Mouse (Mus musculus): ENCODE results near the gene Gm11437.
A peak's percentile ranks its signal among the peaks of the same experiment; 100 is the strongest.

Gm11437 gene

DNA sequence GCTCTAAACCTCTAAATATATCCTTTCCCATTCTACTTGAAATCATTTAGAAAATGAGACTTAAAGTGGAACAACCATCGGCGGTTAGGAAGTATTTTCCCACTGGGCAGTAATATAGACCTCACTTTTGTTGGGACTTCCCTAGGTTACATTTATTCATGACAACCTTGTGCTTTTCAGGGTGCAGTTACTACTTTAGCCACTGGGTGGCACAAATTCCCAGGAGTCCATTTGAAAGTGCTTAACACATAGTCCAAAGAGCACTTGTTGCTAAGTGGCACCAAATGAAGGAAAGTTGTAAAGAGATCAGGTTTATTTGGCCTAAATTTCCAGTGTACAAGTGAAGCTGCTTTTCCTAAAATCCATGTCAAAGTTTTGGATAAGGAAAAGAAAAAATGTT is 25.5 kb downstream of the Gm11437 start:
- peak; percentile 68 for DNase-seq (ENCODE audit: low spot score)

DNA sequence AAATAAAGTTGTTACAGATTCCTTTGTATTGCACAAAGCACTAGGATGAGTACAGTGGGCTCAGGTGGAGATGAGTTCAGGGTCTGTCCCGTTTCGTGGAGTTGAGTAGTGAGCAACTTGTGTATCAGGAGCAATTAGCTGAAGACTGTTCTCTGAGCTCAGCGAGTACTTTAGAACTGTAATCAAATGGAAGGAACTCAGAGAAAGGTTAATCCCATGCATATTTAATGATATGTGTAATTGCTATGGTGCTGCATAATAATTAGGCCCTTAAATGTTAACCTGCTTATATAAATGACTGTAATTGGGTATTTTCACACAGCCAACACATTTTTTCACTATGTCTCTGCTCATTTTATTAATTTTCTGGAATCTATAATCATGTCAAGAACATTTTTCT is 30.8 kb downstream of the Gm11437 start:
- DNase-seq (ENCODE audit: low spot score), result no peak

DNA sequence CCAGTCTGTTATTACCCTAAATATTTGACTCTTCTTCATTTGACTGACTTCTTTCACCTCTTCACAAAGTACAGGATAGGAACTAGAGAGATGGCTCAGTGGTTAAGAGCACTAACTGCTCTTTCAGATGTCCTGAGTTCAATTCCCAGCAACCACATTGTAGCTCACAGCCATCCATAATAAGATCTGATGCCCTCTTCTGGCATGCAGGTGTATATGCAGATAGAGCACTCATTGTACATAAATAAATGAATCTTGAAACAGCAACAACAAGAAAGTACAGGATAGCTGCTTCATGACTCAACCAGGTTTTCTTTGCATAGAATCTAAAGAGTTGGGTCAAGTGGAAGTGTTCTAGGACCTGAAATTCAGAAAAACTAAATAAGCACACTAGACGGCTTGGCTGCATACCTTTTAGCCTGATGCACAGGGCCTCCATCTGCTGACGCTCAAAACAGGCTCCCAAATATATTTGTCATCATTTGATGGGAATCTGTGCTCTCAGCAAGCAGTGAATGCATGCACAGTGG is 32.9 kb downstream of the Gm11437 start:
- no peak for DNase-seq (ENCODE audit: low spot score)

DNA sequence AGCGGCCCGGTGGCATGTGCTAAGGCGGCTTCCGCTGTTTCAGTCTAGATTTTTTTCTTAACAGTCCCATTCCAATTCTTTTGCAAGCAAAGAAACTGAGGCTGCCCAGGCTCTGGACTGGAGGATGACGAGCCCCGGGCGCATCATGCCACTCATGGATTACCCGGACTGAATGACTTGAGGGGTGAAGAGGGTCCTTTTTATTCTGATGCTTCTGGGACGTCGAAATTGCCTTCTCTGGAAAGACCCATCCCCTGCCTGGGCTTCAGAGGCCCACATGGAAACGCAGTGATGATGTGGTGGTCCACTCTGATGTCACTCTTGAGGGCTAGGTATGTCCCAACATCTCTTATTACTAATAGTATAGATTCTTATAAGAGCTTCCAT is 37.5 kb downstream of the Gm11437 start:
- DNase-seq (ENCODE audit: low spot score), result peak; percentile 42

DNA sequence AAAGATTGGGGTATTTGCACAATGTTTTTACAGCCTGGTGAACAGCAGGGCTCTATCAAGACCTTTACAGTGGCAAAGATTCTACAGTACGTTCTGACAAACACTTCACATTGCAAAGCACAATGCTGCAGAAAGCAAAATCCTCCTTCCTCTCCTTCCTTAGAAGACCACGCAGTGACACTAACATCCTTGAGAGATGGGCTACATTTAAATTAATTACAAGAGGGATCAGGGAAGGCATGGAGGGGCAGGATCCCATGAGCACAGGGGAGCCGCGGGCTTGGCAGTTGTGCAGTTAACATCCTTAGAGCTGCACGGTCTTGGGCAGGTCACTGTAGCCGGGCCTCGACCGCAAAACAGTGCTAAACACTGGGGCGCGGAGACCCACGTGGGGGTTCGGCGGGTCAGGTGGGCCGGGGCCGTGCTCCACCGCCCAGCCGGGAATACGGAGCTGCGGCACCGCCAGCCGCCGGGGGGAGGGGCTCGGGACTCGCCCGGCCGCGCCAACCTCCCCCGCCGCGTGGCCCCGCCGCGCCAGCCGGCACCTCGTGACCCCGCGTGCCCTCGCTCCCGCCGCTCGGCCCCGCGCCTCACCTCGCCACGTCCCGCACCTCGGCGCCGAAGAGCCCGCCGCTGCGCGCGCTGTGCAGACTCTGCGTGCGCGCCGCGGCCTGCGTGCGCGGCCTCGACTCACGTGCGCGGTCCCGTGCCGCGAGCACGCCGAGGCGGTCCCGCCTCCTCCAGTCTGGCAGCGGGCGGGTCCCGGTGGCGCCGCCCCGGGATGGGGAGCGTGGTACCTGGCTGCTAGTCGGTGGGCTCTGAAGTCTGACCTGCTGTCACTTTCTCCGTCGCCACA is 38.1 kb downstream of the Gm11437 start, which contains the start of the genes Tada2a and Acaca:
Gene Tada2a (minus strand): TSS at position 658 of the 856 bp plus-strand sequence.
Gene Acaca (plus strand): TSS at position 730 of the 856 bp plus-strand sequence.
- peak; percentile 88 for DNase-seq (ENCODE audit: low spot score)

DNA sequence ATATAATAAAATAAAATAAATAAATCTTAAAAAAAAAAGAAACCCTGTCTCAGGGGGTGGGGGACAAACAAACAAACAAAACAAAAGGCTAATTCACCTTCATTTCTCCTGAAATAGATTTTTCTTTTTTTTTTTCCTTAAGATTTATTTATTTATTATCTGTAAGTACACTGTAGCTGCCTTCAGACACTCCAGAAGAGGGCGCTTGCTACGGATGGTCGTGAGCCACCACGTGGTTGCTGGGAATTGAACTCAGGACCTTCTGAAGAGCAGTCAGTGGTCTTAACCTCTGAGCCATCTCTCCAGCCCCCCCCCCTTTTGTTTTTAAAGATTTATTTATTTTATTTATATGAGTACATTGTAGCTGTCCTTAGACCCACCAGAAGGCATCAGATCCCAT is 39.3 kb downstream of the Gm11437 start:
- DNase-seq (ENCODE audit: low spot score), result no peak

DNA sequence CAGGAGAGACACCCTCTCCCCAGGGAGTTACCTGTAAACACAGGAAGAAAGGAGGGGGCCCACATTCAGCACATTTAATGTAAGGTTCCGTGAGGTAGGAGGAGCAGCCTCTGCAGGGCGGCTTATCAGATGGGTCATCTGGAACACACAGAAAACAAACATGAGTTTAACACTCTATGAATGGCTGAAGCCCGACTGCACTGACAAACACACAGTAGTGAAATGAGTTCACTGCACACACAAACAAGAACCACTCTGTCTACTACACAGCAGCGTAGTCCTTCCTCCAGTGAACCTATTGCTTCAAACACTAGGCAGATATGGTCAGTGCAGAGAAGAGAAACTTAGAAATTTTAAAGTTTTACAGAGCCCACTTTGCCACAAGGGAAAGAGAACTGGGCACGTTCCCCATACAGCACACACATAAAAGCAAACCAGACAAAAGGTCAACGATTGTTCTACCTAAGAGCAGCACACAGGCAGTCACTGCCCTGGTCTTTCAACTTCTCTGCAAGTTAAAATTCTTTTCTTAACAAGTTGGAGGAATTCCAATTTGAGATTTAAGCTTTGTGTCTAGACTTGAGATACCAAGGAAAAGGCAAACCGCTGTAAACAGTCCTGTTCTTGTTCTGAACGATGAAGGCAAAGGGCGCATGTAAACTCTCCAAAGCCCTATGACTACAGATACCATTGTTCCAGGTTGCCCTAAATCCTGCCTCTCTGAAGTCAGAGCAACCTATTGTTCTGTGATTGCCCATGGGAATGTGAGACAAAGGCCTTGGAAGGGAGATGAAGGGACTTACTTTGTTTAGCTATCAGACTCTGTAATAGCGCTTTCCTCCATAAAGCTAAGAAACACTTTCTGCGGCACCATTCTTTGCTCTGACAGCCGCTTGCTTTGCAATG is 46.0 kb downstream of the Gm11437 start:
- DNase-seq (ENCODE audit: low spot score), result no peak

DNA sequence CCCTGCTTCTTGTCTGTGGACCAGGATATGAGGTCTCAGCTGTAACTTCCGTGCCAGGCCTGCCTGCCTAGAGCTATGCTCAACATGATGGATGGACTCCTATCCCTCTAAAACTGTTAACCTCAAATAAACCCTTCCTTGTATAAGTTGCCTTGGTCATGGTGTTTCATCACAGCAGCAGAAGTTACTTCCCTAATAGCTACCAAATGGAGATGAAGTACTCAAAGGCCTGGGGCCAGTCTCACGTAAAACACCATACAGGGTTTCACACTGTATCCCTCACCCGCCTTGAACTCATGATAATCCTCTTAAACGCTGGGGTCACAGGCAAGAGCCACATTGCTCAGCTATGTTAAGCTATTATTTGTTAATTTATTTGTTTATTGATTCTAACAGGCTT is 49.8 kb downstream of the Gm11437 start:
- DNase-seq (ENCODE audit: low spot score), result no peak

DNA sequence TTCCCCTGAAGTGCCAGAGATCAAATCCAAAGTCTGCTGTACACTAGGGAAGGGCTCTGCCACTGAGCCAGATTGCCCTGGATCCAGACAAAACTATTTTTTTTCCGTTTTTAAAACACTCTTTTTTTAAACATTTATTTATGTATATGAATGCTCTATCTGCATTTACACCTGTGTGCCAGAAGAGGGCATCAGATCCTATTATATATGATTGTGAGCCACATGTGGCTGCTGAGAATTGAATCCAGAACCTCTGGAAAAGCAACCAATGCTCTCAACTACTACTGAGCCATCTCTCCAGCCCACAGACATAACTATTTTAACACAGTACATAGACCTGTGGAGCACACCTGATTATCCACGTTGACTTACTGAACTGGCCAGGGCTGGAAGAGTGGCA is 51.1 kb downstream of the Gm11437 start:
- DNase-seq (ENCODE audit: low spot score), result no peak

DNA sequence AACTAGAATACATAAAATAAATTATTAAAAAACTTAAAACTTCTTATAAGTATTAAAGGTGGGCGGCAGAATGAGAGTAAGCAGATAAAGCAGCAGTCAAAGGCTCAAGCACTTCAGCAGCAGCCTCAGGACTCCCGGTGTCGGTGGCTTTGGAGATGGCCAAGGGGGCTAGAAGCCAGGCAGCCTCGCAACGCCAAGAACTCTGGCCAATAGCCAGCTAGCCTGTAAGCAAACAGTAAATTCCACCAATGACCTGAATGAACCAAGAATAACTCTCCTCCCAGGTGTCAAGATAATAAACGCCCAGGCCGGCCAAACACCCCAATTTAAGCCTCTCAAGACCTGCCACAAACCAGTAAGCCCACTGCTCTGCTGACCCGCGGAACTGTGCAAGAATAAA is 51.6 kb downstream of the Gm11437 start:
- no peak for DNase-seq (ENCODE audit: low spot score)

DNA sequence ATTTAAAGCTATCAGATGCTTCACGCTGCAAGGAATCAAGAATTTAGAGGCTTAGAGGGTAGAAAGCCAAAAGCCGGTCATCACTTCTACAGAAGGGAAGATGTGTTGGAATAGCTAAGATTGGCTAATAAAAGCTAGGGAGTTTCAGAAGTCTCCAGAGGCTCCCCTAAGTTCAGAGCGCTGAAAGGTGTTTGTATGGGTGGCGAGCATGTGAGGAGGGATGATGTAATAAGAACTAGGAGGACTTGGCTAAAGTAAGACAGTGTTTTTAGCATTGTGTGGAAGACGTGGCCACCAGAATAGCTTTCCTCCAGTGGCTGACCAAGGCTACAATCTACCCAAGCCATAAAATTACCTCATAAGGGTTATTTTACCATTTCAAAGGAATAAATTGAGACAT is 53.7 kb downstream of the Gm11437 start:
- DNase-seq (ENCODE audit: low spot score), result no peak

DNA sequence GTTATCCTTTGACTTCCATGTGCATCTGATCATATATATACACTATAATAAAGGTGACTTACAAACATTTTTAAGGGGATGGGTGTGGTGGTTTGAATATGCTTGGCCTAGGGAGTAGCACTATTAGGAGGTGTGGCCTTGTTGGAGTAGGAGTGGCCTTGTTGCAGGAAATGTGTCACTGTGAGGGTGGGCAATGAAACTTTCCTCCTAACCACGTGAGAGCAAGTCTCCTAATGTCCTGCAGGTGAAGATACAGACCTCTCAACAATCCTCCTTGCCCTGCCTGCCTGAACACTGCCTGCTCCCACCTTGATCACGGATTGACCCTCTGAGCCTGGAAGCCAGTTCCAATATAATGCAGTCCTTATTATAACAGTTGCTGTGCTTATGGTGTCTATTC is 60.1 kb downstream of the Gm11437 start:
- DNase-seq (ENCODE audit: low spot score), result no peak

DNA sequence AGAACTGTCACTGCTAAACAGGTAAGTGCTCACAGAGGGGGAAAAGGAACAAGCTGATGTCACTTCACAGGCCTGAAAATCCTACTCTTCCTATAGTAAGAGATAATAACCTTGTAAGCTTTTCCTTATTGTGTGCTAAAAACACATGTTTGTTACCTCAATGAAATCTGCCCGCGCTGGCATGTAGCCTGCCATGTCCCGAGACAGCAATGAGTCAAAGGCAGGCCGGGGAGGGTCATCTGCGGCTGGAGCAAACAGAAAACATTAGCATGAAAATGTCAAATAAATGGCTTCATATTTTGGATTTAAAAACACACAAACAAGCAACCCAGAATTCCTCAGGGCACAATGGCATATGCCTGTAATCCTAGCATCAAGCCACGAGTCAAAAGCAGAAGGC is 63.2 kb downstream of the Gm11437 start:
- DNase-seq (ENCODE audit: low spot score), result no peak

DNA sequence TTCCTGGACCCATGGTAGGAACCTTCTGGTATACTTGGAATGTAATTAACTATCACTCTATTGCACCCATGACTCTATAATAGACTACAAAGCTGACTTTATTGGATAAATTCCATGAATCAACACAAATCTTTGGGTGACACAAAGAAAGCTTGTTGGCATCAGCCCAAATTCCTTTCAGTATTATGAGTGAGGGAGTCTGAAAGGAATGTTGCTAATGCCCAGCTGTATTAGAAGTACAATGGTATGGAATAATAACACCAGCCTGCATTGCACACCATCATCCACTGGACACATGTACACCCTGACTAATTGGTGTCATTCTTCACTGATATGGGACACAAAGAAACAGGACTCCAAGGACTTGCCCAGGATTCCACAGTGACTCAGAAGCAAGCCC is 66.1 kb downstream of the Gm11437 start:
- DNase-seq (ENCODE audit: low spot score), result no peak
